Mouse (Mus musculus) liver, embryonic 15.5 days (tissue): Measurements from ENCODE around the gene Gpatch2. TPM values are rescaled to one million over a fixed set of nuclear protein-coding genes. Genes with fewer than 3 reads are reported as not detected.
A peak's percentile ranks its signal among the peaks of the same experiment; 100 is the strongest.

Experiments
- ATAC-seq: fragments of 200-750 bp; cut with Nextera tagmentation; 2 replicates; pipeline ENCODE4 v1.8.0; 2017; ENCODE audit warnings: moderate number of reproducible peaks, mild to moderate bottlenecking, moderate library complexity; ENCODE audit not compliant: insufficient read depth
- H3K27ac ChIP-seq: fragments of 300-500 bp; sonication (generic); replicated peaks from 2 replicates; pipeline ENCODE4 v1.5.1; 2015; ENCODE audit warnings: mild to moderate bottlenecking, inconsistent platforms
- H3K27me3 ChIP-seq: fragments of 300-500 bp; sonication (generic); 2 replicates; pipeline ENCODE4 v1.6.1; 2015; ENCODE audit warnings: mild to moderate bottlenecking, inconsistent platforms
- H3K36me3 ChIP-seq: fragments of 300-500 bp; sonication (generic); replicated peaks from 2 replicates; pipeline ENCODE4 v1.6.1; 2015; ENCODE audit warnings: moderate library complexity, mild to moderate bottlenecking, inconsistent platforms
- H3K4me1 ChIP-seq: fragments of 300-500 bp; sonication (generic); replicated peaks from 2 replicates; pipeline ENCODE4 v1.6.1; 2015; ENCODE audit warnings: inconsistent platforms
- H3K4me2 ChIP-seq: fragments of 300-500 bp; sonication (generic); 2 replicates; pipeline ENCODE4 v1.6.1; 2015; ENCODE audit warnings: moderate library complexity, mild to moderate bottlenecking, inconsistent platforms
- H3K4me3 ChIP-seq: fragments of 300-500 bp; sonication (generic); replicated peaks from 2 replicates; pipeline ENCODE4 v1.5.1; 2015; ENCODE audit warnings: mild to moderate bottlenecking, inconsistent platforms
- H3K9ac ChIP-seq: fragments of 300-500 bp; sonication (generic); 2 replicates; pipeline ENCODE4 v1.6.1; 2015; ENCODE audit warnings: moderate library complexity, mild to moderate bottlenecking, inconsistent platforms
- H3K9me3 ChIP-seq: fragments of 300-500 bp; sonication (generic); replicated peaks from 2 replicates; pipeline ENCODE4 v1.6.1; 2016; ENCODE audit warnings: inconsistent platforms
- WGBS: fragments of 180-500 bp; shearing (Covaris S2); methylation state at CpG from one replicate; pipeline ENCODE4 v1.1.7; 2015; ENCODE audit warnings: mixed read lengths; ENCODE audit not compliant: insufficient replicate concordance; 5-methylcytosine and 5-hydroxymethylcytosine counted together
- polyA plus RNA-seq: library from polyadenylated mRNA; unstranded; fragments of >200 nt; fragmentation: Nextera tagmentation; extraction: Ambion mirVana; gene quantifications from 2 replicates; pipeline ENCODE4 v1.2.1, GENCODE M21; 2015

Gpatch2 gene
- polyA plus RNA-seq, 1 experiment from 2014 or later, result 4.5 TPM

- H3K4me2 ChIP-seq, result no peak overlapping the region
- H3K27me3 ChIP-seq, result no peaks in the 10 kb centered on the region
- H3K9me3 ChIP-seq, result no peaks in the 10 kb centered on the region
- H3K4me1 ChIP-seq, result 0 out of 2 replicates have a peak, but pooled peaks cover 5% of the 10 kb centered on the region
- no peak overlapping the region for H3K4me3 ChIP-seq
- ATAC-seq, result no peak
- 58% methylated on average over 2 of the region's 2 CpGs for WGBS
- no peaks in the 10 kb centered on the region for H3K36me3 ChIP-seq
- no peak overlapping the region for H3K9ac ChIP-seq
- no peak overlapping the region for H3K27ac ChIP-seq
Observed at GRCm38 (mm10) chr1:187342551-187342950, 127.2 kb downstream of the Gpatch2 start.

- no peak for ATAC-seq
- no peaks in the 10 kb centered on the region for H3K9me3 ChIP-seq
- no peak overlapping the region for H3K4me2 ChIP-seq
- WGBS, result 67% methylated on average over 5 of the region's 5 CpGs
- 0 out of 2 replicates have a peak, but pooled peaks cover 5% of the 10 kb centered on the region for H3K4me1 ChIP-seq
- no peaks in the 10 kb centered on the region for H3K27me3 ChIP-seq
- no peaks in the 10 kb centered on the region for H3K36me3 ChIP-seq
- H3K9ac ChIP-seq, result no peak overlapping the region
- H3K4me3 ChIP-seq, result no peak overlapping the region
- no peak overlapping the region for H3K27ac ChIP-seq
Observed at GRCm38 (mm10) chr1:187345156-187345555, 129.8 kb downstream of the Gpatch2 start.

GRCm38 (mm10) chr1:187346923-187347322 is 131.6 kb downstream of the Gpatch2 start:
- Histone ChIP-seq H3K9me3 (no peaks in the 10 kb centered on the region), H3K4me2 (no peak overlapping the region), H3K4me1 (0 out of 2 replicates have a peak, but pooled peaks cover 5% of the 10 kb centered on the region), H3K27ac (no peak overlapping the region), H3K9ac (no peak overlapping the region), H3K27me3 (no peaks in the 10 kb centered on the region), H3K36me3 (no peaks in the 10 kb centered on the region), H3K4me3 (no peak overlapping the region)
- 35% methylated on average over 11 of the region's 11 CpGs for WGBS
- no peak; the same call in 1 of the 2 replicates for ATAC-seq

GRCm38 (mm10) chr1:187347606-187348005 is 132.3 kb downstream of the Gpatch2 start:
- Histone ChIP-seq H3K27me3 (no peaks in the 10 kb centered on the region), H3K36me3 (no peaks in the 10 kb centered on the region), H3K9ac (no peak overlapping the region), H3K27ac (no peak overlapping the region), H3K4me3 (no peak overlapping the region), H3K4me2 (no peak overlapping the region), H3K4me1 (0 out of 2 replicates have a peak, but pooled peaks cover 5% of the 10 kb centered on the region), H3K9me3 (no peaks in the 10 kb centered on the region)
- 42% methylated on average over 6 of the region's 6 CpGs for WGBS
- no peak; the same call in 1 of the 2 replicates for ATAC-seq

- H3K4me2 ChIP-seq, result peak overlapping the region; percentile 16
- H3K27ac ChIP-seq, result no peak overlapping the region
- H3K9me3 ChIP-seq, result no peaks in the 10 kb centered on the region
- ATAC-seq, result peak; percentile 44; the same call in 1 of the 2 replicates
- H3K9ac ChIP-seq, result no peak overlapping the region
- H3K27me3 ChIP-seq, result no peaks in the 10 kb centered on the region
- H3K4me3 ChIP-seq, result no peak overlapping the region
- H3K4me1 ChIP-seq, result 0 out of 2 replicates have a peak, but pooled peaks cover 5% of the 10 kb centered on the region
- H3K36me3 ChIP-seq, result no peaks in the 10 kb centered on the region
- WGBS, result 42% methylated on average over 26 of the region's 26 CpGs
Observed at GRCm38 (mm10) chr1:187348053-187348820, 132.9 kb downstream of the Gpatch2 start.

GRCm38 (mm10) chr1:187348859-187349258 is 133.6 kb downstream of the Gpatch2 start:
- WGBS, result 68% methylated on average over 14 of the region's 14 CpGs
- Histone ChIP-seq H3K4me3 (no peak overlapping the region), H3K9ac (no peak overlapping the region), H3K36me3 (no peaks in the 10 kb centered on the region), H3K4me1 (0 out of 2 replicates have a peak, but pooled peaks cover 5% of the 10 kb centered on the region), H3K27me3 (no peaks in the 10 kb centered on the region), H3K4me2 (no peak overlapping the region), H3K9me3 (no peaks in the 10 kb centered on the region), H3K27ac (no peak overlapping the region)
- ATAC-seq, result no peak

- Histone ChIP-seq H3K36me3 (no peaks in the 10 kb centered on the region), H3K27me3 (no peaks in the 10 kb centered on the region), H3K9me3 (no peaks in the 10 kb centered on the region), H3K4me2 (no peak overlapping the region), H3K4me1 (no peaks in the 10 kb centered on the region), H3K4me3 (no peak overlapping the region), H3K27ac (no peak overlapping the region), H3K9ac (no peak overlapping the region)
- WGBS, result 81% methylated on average over 15 of the region's 15 CpGs
- ATAC-seq, result no peak
Observed at GRCm38 (mm10) chr1:187356169-187356568, 140.9 kb downstream of the Gpatch2 start.

- Histone ChIP-seq H3K9ac (no peak overlapping the region), H3K27ac (no peak overlapping the region), H3K4me2 (no peak overlapping the region), H3K4me3 (no peak overlapping the region), H3K4me1 (no peaks in the 10 kb centered on the region), H3K27me3 (no peaks in the 10 kb centered on the region), H3K9me3 (no peaks in the 10 kb centered on the region), H3K36me3 (no peaks in the 10 kb centered on the region)
- no peak for ATAC-seq
- 83% methylated on average over 8 of the region's 8 CpGs for WGBS
Observed at GRCm38 (mm10) chr1:187356904-187357303, 141.6 kb downstream of the Gpatch2 start.

- H3K4me2 ChIP-seq, result no peak overlapping the region
Observed at GRCm38 (mm10) chr1:187360240-187360639, 144.9 kb downstream of the Gpatch2 start.

GRCm38 (mm10) chr1:187362536-187362935 is 147.2 kb downstream of the Gpatch2 start:
- Histone ChIP-seq H3K4me3 (no peak overlapping the region), H3K9ac (no peak overlapping the region), H3K4me1 (no peaks in the 10 kb centered on the region), H3K4me2 (no peak overlapping the region), H3K27ac (no peak overlapping the region), H3K27me3 (no peaks in the 10 kb centered on the region), H3K9me3 (no peaks in the 10 kb centered on the region), H3K36me3 (no peaks in the 10 kb centered on the region)
- ATAC-seq, result no peak
- 57% methylated on average over 5 of the region's 5 CpGs for WGBS

More at GRCm38 (mm10) chr1:187360240-187360639, 144.9 kb downstream of the Gpatch2 start:
- H3K4me3 ChIP-seq, result no peak overlapping the region
- no peaks in the 10 kb centered on the region for H3K27me3 ChIP-seq
- WGBS, result 42% methylated on average over 3 of the region's 3 CpGs
- no peak for ATAC-seq
- H3K36me3 ChIP-seq, result no peaks in the 10 kb centered on the region
- no peaks in the 10 kb centered on the region for H3K9me3 ChIP-seq
- H3K27ac ChIP-seq, result no peak overlapping the region
- no peaks in the 10 kb centered on the region for H3K4me1 ChIP-seq
- H3K9ac ChIP-seq, result no peak overlapping the region

- no peak overlapping the region for H3K27ac ChIP-seq
- no peaks in the 10 kb centered on the region for H3K36me3 ChIP-seq
- H3K9me3 ChIP-seq, result no peaks in the 10 kb centered on the region
- no peak for ATAC-seq
- no peaks in the 10 kb centered on the region for H3K4me1 ChIP-seq
- 54% methylated on average over 3 of the region's 3 CpGs for WGBS
- no peak overlapping the region for H3K4me3 ChIP-seq
- no peak overlapping the region for H3K4me2 ChIP-seq
- no peak overlapping the region for H3K9ac ChIP-seq
- H3K27me3 ChIP-seq, result no peaks in the 10 kb centered on the region
Observed at GRCm38 (mm10) chr1:187365424-187365823, 150.1 kb downstream of the Gpatch2 start.
